Mouse (Mus musculus) embryonic facial prominence, embryonic 15.5 days (tissue): ENCODE measurements at regions not wholly inside any gene's neighbourhood (a gene's known extent, or its start where the extent isn't known, plus 50 kb on each side); places are given as distances from the start of the nearest gene placed in this dataset.
A peak's percentile ranks its signal among the peaks of the same experiment; 100 is the strongest.

ENCODE experiments used
- ATAC-seq: fragments of 200-750 bp; cut with Nextera tagmentation; 2 replicates; pipeline ENCODE4 v1.8.0; 2017; ENCODE audit warnings: low read depth, moderate TSS enrichment; ENCODE audit not compliant: insufficient number of reproducible peaks, low FRiP score, low TSS enrichment
- H3K27ac ChIP-seq: fragments of 300-500 bp; sonication (generic); replicated peaks from 2 replicates; pipeline ENCODE4 v1.5.1; 2015; ENCODE audit warnings: mild to moderate bottlenecking, inconsistent platforms
- H3K27me3 ChIP-seq: fragments of 300-500 bp; sonication (generic); 2 replicates; pipeline ENCODE4 v1.6.1; 2015; ENCODE audit warnings: inconsistent platforms
- H3K36me3 ChIP-seq: fragments of 300-500 bp; sonication (generic); 2 replicates; pipeline ENCODE4 v1.6.1; 2015; ENCODE audit warnings: mild to moderate bottlenecking, inconsistent platforms
- H3K4me1 ChIP-seq: fragments of 300-500 bp; sonication (generic); 2 replicates; pipeline ENCODE4 v1.6.1; 2015; ENCODE audit warnings: inconsistent platforms
- H3K4me2 ChIP-seq: fragments of 300-500 bp; sonication (generic); replicated peaks from 2 replicates; pipeline ENCODE4 v1.6.1; 2015; ENCODE audit warnings: mild to moderate bottlenecking, inconsistent platforms
- H3K4me3 ChIP-seq: fragments of 300-500 bp; sonication (generic); replicated peaks from 2 replicates; pipeline ENCODE4 v1.5.1; 2015; ENCODE audit warnings: mild to moderate bottlenecking, inconsistent platforms
- H3K9ac ChIP-seq: fragments of 300-500 bp; sonication (generic); 2 replicates; pipeline ENCODE4 v1.6.1; 2015; ENCODE audit warnings: inconsistent platforms
- H3K9me3 ChIP-seq: fragments of 300-500 bp; sonication (generic); replicated peaks from 2 replicates; pipeline ENCODE4 v1.6.1; 2016; ENCODE audit warnings: inconsistent platforms
- WGBS: fragments of 180-500 bp; shearing (Covaris S2); methylation state at CpG from one replicate; pipeline ENCODE4 v1.1.7; 2015; 5-methylcytosine and 5-hydroxymethylcytosine counted together

DNA sequence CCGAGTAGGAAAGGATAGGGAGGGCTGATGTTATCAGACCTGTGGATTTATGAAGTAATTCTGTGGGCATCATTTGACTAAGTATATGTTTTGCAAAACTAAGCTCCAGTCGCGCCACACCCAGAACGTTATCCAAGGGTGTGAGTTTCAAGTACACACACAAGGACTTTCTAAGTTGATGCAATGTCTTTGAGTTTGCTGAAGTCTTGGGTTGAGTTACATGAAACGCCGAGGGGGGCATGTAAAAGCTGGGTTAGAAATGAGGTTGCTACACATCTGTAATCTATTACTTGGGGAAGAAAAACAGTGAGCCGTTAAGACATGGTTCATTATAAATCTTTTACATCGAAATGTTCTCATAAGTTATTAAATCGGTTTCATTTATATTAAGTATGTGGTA lies 102.1 kb upstream of the Cnot2 start:
- H3K4me2 ChIP-seq: no peak overlapping the region
- H3K4me3 ChIP-seq: no peak overlapping the region
- no peak overlapping the region for H3K9ac ChIP-seq
- WGBS: 26% methylated on average over 9 of the region's 9 CpGs
- no peaks in the 10 kb centered on the region for H3K36me3 ChIP-seq
- no peaks in the 10 kb centered on the region; the same call in 1 of the 2 replicates for H3K4me1 ChIP-seq
- H3K27me3 ChIP-seq: no peaks in the 10 kb centered on the region
- H3K27ac ChIP-seq: no peak overlapping the region
- H3K9me3 ChIP-seq: peaks cover 4% of the 10 kb centered on the region; the same call in 1 of the 2 replicates
- 0 out of 2 replicates have a peak, but pooled peaks have one; percentile 54 for ATAC-seq

DNA sequence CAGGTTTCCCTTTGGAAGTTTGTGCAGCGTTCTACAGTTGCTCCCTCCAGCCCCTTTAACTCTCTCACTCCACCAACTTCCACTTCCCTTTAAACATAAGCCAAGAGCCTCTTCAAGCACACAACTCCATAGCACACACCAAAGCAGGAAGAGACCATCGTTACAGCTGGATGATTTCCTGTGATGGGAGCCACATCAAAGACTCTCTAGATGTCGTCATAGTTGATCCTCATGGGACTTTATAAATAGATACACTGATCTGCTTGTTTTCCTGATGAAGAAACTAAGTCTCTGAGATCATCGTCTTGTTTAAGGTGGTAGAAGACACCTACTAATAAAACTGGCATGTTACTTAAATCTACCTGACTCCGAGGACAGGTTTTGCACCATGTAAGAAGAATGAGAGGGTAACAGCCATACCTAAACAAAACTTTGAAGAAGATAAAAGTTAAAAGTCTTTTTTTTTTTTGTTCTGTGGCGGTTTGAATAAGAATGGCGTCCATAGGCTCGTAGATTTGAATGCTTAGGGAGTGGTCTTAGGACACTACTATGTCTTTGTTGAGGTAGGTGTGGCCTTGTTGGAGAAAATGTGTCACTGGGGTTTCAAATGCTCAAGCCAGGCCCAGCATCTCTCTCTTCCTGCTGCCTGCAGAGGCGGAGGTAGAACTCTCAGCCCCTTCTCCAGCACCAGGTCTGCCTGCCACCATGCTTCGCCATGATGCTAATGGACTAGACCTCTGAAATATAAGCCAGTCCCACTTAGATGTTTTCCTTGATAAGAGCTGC lies 97.8 kb upstream of the Cnot2 start:
- WGBS: 70% methylated on average over 10 of the region's 10 CpGs
- Histone ChIP-seq H3K36me3 (no peaks in the 10 kb centered on the region), H3K4me3 (no peak overlapping the region), H3K4me1 (peaks cover 7% of the 10 kb centered on the region; the same call in 1 of the 2 replicates), H3K4me2 (no peak overlapping the region), H3K9ac (no peak overlapping the region), H3K27ac (no peak overlapping the region), H3K27me3 (no peaks in the 10 kb centered on the region), H3K9me3 (peaks cover 4% of the 10 kb centered on the region; the same call in 1 of the 2 replicates)
- ATAC-seq: no peak

DNA sequence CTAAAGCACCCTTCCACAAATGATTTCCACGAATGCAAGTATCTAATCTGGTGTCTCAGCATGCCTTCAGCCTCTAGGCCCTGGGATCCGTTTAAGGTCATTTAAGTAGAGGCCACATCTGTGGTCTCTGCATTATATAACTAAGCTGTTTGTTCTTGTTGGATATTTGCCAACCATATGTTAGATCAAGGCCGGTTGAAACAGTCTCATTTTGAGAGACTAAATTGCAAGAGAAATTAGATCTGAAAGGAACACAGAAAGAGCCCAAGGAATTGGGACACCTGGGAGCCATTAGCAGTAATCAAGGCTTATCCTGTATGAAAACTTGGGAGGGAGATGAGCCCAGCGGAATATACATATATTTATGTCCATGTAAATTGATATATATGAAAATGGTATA lies 96.6 kb upstream of the Cnot2 start:
- no peaks in the 10 kb centered on the region for H3K36me3 ChIP-seq
- peaks cover 4% of the 10 kb centered on the region; the same call in 1 of the 2 replicates for H3K9me3 ChIP-seq
- 29% methylated on average over 4 of the region's 4 CpGs for WGBS
- H3K4me1 ChIP-seq: peaks cover 7% of the 10 kb centered on the region; the same call in 1 of the 2 replicates
- H3K9ac ChIP-seq: no peak overlapping the region
- no peak overlapping the region for H3K4me2 ChIP-seq
- H3K27ac ChIP-seq: no peak overlapping the region
- no peak for ATAC-seq
- H3K4me3 ChIP-seq: no peak overlapping the region
- no peaks in the 10 kb centered on the region for H3K27me3 ChIP-seq

DNA sequence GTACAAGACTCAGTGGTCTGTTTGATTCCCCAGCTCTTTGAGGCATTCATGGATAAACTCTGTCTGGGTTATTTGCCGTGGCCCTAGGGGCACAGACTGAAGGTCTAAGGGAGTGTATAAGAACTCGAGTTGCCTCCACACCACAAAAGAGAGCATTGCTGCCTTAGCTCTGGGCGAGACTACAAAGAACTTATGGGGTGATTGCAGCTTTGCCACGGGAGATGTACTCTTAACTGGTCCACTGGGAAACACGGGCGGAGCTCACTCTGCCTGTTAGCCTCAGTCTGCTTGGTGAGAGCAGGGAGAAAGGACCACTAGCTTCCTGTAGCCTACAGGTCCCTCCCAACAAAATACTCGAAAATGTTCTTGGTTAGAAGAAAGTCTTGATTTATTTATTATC lies 93.9 kb upstream of the Cnot2 start:
- Histone ChIP-seq H3K27me3 (no peaks in the 10 kb centered on the region), H3K36me3 (no peaks in the 10 kb centered on the region), H3K9ac (no peak overlapping the region), H3K4me2 (no peak overlapping the region), H3K9me3 (no peaks in the 10 kb centered on the region), H3K4me1 (peaks cover 7% of the 10 kb centered on the region; the same call in 1 of the 2 replicates), H3K4me3 (no peak overlapping the region), H3K27ac (no peak overlapping the region)
- 47% methylated on average over 7 of the region's 7 CpGs for WGBS
- no peak for ATAC-seq

DNA sequence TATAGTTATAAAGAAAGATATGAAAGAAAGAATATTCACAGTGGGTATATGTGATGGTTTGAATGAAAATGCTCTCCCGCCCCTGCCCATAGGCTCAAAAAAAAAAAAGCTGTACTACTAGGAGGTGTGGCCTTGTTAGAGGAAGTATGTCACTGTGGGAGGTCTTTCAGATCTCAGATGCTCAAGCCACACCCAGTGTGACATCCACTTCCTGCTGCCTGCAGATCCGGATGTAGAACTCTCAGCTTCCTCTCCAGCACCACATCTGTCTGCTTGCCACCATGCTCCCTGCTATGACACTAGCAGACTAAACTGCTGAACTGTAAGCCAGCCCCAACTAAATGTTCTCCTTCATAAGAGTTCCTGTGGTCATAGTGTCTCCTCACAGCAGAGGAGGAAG lies 93.0 kb upstream of the Cnot2 start:
- H3K4me1 ChIP-seq: peaks cover 7% of the 10 kb centered on the region; the same call in 1 of the 2 replicates
- no peak overlapping the region for H3K4me2 ChIP-seq
- no peak for ATAC-seq
- H3K9ac ChIP-seq: no peak overlapping the region
- no peaks in the 10 kb centered on the region for H3K36me3 ChIP-seq
- 75% methylated on average over 2 of the region's 2 CpGs for WGBS
- no peak overlapping the region for H3K27ac ChIP-seq
- no peak overlapping the region for H3K4me3 ChIP-seq
- H3K9me3 ChIP-seq: no peaks in the 10 kb centered on the region
- no peaks in the 10 kb centered on the region for H3K27me3 ChIP-seq

DNA sequence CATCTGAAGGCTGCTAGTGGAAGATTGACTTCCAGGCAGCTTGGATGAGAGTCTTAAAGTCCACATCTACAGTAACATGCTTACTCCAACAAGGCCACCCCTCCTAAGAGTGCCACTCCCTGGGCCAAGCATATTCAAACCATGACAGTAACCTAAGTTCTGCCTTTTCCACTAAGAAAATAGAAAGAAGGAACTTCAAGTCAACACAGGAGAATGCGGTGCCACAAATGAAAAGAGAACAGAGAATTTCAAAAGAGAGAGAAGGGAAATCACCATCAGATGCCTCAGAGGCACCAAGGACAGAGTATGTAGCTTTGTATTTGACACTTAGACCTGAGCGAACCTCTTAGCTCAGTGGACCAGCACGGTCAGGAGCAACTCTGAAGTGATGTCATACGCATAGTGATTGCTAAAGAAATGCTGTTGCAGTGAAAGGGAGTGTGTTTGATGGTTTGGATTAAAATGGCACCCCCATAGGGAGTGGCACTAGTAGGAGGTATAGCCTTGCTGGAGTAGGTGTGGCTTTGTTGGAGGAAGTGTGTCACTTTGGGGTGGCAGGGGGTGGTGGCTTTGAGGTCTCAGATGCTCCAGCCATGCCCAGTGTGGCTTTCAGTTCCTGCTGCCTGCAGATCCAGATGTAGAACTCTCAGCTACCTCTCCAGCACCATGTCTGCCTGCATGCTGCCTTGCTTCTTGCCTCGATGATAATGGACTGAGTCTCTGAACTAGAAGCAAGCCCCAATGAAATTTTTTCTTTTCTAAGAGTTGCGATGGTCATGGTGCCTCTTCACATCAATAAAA lies 77.1 kb upstream of the Cnot2 start:
- Histone ChIP-seq H3K27me3 (no peaks in the 10 kb centered on the region), H3K9me3 (no peaks in the 10 kb centered on the region), H3K4me3 (no peak overlapping the region), H3K4me2 (no peak overlapping the region), H3K9ac (no peak overlapping the region), H3K27ac (no peak overlapping the region), H3K36me3 (no peaks in the 10 kb centered on the region), H3K4me1 (no peaks in the 10 kb centered on the region)
- WGBS: 96% methylated on average over 6 of the region's 6 CpGs
- no peak for ATAC-seq

DNA sequence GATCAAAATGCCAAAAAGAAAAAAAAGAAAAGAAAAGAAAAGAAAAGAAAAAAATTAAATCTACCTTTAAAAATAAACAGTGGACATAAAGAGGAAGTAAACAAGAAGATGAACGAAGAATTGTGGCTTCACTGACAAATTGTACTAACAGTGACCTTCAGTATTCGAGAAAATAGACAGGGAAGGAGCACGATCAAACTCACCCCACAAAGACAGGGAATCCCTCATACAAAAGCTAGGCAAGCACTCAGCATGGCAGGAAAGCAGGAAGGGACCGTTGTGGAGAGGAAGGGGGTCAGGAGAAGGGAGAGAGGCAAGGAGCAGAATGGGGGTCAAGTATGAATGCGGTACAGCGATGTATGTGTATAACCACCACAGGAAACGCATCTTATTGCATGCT lies 74.6 kb upstream of the Cnot2 start:
- no peaks in the 10 kb centered on the region for H3K4me1 ChIP-seq

DNA sequence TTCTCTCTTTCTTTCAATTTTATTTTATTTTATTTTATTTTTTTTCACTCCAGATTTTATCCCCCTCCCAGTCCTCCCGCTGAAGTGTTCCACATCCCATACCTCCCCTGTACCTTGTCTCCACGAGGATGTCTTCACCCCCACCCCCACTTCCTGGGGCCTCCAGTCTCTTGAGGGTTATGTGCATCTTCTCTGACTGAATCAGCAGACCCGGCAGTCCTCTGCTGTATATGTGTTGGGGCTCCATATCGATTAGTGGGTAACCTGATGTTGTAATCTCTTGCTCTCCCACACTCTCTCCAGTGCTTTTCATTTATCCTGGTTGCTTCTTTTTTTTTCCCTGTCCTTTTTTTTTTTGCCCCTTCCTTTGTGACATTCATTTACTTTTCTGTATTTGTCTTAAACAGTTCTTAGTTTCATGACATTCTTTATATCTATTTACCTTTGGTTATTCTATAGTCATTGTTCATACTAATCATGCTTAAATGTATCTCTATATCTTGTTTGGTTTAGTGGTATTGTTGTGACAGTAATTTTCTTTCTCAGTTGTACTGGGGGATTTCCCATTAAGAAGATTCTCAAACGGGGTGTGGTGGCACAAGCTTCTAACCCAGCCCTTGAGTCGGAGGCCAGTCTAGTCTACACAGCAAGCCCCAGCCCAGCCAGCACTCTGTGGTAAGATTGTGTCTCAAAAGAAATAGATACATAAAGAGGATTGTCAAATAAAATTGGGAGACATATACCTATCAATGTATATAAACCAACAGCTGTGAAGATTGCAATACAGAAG lies 73.9 kb upstream of the Cnot2 start:
- no peak overlapping the region for H3K9ac ChIP-seq
- H3K4me1 ChIP-seq: no peaks in the 10 kb centered on the region
- no peaks in the 10 kb centered on the region for H3K9me3 ChIP-seq
- H3K36me3 ChIP-seq: no peaks in the 10 kb centered on the region
- no peaks in the 10 kb centered on the region for H3K27me3 ChIP-seq
- H3K4me3 ChIP-seq: no peak overlapping the region
- no peak for ATAC-seq
- 67% methylated on average over 6 of the region's 6 CpGs for WGBS
- no peak overlapping the region for H3K4me2 ChIP-seq
- no peak overlapping the region for H3K27ac ChIP-seq

More for the DNA sequence above, 74.6 kb upstream of the Cnot2 start:
- WGBS: 55% methylated on average over 7 of the region's 7 CpGs
- H3K36me3 ChIP-seq: no peaks in the 10 kb centered on the region
- H3K4me3 ChIP-seq: no peak overlapping the region
- no peak overlapping the region for H3K4me2 ChIP-seq
- no peaks in the 10 kb centered on the region for H3K27me3 ChIP-seq
- no peak for ATAC-seq
- H3K9ac ChIP-seq: no peak overlapping the region
- no peak overlapping the region for H3K27ac ChIP-seq
- H3K9me3 ChIP-seq: no peaks in the 10 kb centered on the region

DNA sequence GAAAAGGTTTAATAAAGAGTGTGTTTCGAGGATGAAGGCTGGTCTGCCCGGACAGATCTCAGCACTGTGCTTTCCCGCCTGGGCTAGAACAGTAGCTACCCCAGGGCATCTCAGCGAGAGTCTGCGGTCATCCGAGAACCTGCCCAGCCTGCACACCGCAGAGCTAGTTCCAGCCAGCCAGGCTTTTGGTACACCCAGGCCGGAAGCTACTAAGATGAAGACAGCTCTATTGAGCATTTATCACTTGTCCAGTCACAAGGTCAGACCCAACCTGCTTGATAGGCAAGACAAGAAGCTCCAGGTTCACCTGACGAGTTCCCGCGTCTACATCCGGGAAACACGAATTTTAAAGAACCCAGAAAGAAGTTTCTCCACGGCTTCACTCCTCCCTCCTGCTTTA lies 72.8 kb upstream of the Cnot2 start:
- H3K27me3 ChIP-seq: no peaks in the 10 kb centered on the region
- no peak for ATAC-seq
- H3K4me2 ChIP-seq: no peak overlapping the region
- H3K9me3 ChIP-seq: no peaks in the 10 kb centered on the region
- no peak overlapping the region for H3K4me3 ChIP-seq
- 76% methylated on average over 14 of the region's 14 CpGs for WGBS
- no peak overlapping the region for H3K27ac ChIP-seq
- no peaks in the 10 kb centered on the region for H3K4me1 ChIP-seq
- H3K36me3 ChIP-seq: no peaks in the 10 kb centered on the region
- H3K9ac ChIP-seq: no peak overlapping the region

DNA sequence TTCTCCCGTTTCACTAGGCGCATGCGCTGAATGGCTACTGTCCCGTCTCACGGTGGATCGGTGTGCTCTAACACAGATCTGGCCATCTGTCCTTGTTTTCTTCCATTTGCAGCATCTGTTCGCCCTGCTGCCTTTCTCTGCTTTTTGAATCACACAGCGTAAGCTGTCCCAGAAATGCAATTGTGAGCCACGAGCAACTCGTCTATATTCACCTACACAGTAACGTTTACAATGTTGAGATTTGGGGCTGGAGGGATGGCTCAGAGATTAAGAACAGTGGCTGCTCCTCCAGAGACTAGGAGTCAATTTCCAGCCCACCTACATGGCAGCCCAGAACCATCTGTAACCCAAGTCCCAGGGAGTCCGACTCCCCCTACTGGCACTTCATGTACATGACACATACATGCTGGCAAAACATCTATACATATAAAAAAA lies 72.2 kb upstream of the Cnot2 start:
- Histone ChIP-seq H3K36me3 (no peaks in the 10 kb centered on the region), H3K27ac (no peak overlapping the region), H3K4me3 (no peak overlapping the region), H3K4me2 (no peak overlapping the region), H3K9ac (no peak overlapping the region), H3K4me1 (no peaks in the 10 kb centered on the region), H3K27me3 (no peaks in the 10 kb centered on the region), H3K9me3 (no peaks in the 10 kb centered on the region)
- ATAC-seq: no peak
- 79% methylated on average over 12 of the region's 12 CpGs for WGBS

DNA sequence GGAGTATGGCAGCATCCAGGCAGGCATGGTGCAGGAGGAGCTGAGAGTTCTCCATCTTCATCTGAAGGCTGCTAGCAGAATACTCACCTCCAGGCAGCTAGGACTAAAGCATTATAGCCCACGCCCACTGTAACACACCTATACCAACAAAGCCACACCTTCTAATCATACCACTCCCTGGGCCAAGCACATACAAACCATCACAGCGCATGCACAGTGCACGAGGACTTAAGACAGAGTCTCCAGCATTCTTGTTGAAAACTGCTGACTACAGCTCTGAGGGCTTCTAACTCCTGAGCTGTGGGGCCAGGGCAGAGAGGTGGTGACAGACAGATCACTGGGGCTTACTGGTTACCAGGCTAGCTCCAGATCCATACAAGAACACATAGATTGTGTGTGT lies 68.0 kb upstream of the Cnot2 start:
- Histone ChIP-seq H3K9ac (no peak overlapping the region), H3K27ac (no peak overlapping the region), H3K9me3 (no peaks in the 10 kb centered on the region), H3K4me3 (no peak overlapping the region), H3K4me2 (no peak overlapping the region), H3K27me3 (no peaks in the 10 kb centered on the region), H3K36me3 (no peaks in the 10 kb centered on the region), H3K4me1 (no peaks in the 10 kb centered on the region)
- ATAC-seq: no peak
- WGBS: 87% methylated on average over 3 of the region's 3 CpGs
